Mouse (Mus musculus) neural tube, postnatal 0 days (tissue): ENCODE results near the gene Ncapg2. TPM values are rescaled to one million over a fixed set of nuclear protein-coding genes. Genes with fewer than 3 reads are reported as not detected.

Experiments
- polyA plus RNA-seq: library from polyadenylated mRNA; unstranded; fragments of >200 nt; fragmentation: Nextera tagmentation; extraction: Ambion mirVana; gene quantifications from 2 replicates; pipeline ENCODE4 v1.2.1, GENCODE M21; 2015

Ncapg2 gene
- 3.8 and 5.0 TPM in 2 replicates for polyA plus RNA-seq

GRCm38 (mm10) chr12:116405045-116405835 lies at the start of gene Ncapg2:
Gene Ncapg2, plus strand, starts transcription at chr12:116405402.

GRCm38 (mm10) chr12:116485591-116486403 lies 80.6 kb downstream of the Ncapg2 start, which contains the start of gene Ptprn2:
Gene Ptprn2, plus strand, starts transcription at chr12:116485720.

Other genes starting within 250 kb of the Ncapg2 start
- gene Wdr60, start 142.4 kb upstream of the Ncapg2 start, polyA plus RNA-seq, result 17.9 and 23.1 TPM in 2 replicates
- not detected in 2 replicates for gene Gm11027, start 130.0 kb upstream of the Ncapg2 start, polyA plus RNA-seq
- 10.0 TPM in 2 replicates for gene Esyt2, start 124.2 kb upstream of the Ncapg2 start, polyA plus RNA-seq
- 15.7 and 16.0 TPM in 2 replicates for gene Ptprn2, start 80.3 kb downstream of the Ncapg2 start, polyA plus RNA-seq